Mouse (Mus musculus) layer of hippocampus, postnatal 25 days (tissue): ENCODE measurements around the gene Mrps12. TPM values are rescaled to one million over a fixed set of nuclear protein-coding genes. Genes with fewer than 3 reads are reported as not detected.
"Not testable (repeated sequence)": the region's sequence is repeated elsewhere in the genome, so short reads cannot be mapped to it uniquely, and the experiment has no call there.

Experiments
- DNase-seq, 2 experiments: peaks; one replicate each; pipeline ENCODE4 v3.0.0; 2022; ENCODE audit warnings: mixed read lengths in 2 of 2, low spot score in 1 of 2; ENCODE audit errors: extremely low spot score in 1 of 2
- total RNA-seq, 2 experiments: library from RNA; stranded (reverse); gene quantifications; 2 replicates each; pipeline ENCODE4 v1.2.3; 2021

Gene Mrps12
- total RNA-seq, 2 experiments from 2014 or later = 62.4 to 70.0 TPM

DNA sequence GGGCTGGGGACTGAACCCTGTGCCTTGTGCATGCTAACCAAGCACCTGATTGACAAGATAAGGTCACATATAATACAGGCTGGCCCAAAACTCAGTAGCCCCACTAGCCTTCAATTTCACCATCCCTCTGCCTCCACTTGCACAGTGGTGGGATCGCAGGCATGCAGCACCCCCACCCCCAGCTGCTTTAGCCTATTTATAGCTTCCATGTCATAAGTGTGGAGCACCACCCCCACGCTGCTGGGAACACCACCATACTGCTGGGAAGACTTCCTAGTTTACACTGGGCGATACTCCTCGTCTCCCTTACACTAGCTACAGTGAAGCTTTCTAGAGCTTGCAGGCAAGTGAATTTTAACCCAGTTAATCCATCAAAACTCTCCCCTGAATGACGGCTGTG is 27.0 kb downstream of the Mrps12 start:
- no peak for DNase-seq

DNA sequence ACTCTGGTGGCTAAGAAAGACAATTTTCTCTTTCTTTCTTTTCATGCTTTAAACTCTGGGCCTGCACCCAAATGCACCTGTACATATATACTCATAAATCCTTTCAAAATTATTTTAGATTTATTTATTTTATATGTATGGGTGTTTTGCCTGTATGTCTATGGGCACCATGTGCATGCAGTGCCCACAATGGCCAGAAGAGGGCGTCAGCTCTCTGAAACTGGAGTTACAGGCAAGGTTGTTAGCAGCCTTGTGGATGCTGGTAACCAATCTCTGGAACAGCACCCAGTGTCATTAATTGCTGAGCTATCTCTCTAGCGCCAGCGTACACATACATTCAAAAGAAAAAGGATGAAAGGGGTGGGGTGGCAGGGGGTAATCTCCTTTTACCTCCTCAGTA is 30.7 kb downstream of the Mrps12 start:
- DNase-seq = no peak

DNA sequence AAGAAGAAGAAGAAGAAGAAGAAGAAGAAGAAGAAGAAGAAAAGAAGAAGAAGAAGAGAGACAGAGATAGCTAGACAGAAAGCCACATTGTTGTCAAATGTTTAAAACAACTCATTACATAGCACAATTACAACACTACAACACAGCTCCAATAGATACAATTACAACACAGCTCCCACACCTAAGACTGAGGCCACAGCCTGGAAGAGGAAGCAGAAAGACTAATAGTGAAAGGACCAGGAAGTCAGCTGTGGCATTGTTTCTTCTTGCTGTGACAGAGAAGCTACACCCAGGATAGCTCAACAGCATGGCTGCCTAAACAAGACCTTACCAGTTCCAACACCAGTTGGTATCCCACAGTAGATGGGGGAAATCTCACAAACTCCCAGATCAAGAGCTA is 32.2 kb downstream of the Mrps12 start:
- no peak for DNase-seq

DNA sequence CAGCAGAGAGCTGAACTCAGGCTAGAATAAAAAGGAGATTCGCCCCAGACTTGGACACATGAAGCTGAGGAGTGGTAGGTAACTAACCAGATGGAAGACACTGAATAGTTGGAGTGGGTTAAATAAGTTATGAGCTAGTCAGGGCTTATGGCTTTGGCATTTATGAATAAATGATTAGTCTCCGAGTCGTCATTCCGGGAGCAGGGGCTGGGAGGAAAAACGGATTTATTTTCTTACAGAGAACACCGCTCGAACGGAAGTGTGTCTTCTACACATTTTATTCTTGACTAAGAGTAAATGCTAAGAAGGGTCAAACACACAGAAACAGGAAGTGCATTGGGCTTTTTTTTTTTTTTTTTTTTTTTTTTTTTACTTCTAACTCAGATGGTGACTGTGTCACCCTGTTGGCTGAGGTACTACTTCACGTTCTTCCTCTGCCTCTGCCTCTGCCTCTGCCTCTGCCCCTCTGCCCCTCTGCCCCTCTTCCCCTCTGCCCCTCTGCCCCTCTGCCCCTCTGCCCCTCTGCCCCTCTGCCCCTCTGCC is 38.9 kb downstream of the Mrps12 start:
- no peak for DNase-seq

DNA sequence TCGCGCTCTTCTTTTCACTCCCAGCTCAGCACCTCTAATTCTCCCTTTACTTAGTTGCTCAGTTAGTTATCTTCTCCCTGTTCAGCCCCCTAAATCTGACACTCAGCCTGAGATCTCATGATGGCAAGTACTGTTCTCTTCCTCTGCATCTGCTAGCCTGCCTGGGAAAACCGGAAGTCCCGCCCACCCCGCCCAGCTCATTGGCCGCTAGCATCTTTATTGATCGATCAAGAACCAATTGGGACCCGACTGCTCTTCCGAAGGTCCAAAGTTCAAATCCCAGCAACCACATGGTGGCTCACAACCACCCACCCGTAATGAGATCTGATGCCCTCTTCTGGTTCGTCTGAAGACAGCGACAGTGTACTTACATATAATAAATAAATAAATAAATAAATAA is 40.3 kb downstream of the Mrps12 start:
- not testable (repeated sequence) for DNase-seq

DNA sequence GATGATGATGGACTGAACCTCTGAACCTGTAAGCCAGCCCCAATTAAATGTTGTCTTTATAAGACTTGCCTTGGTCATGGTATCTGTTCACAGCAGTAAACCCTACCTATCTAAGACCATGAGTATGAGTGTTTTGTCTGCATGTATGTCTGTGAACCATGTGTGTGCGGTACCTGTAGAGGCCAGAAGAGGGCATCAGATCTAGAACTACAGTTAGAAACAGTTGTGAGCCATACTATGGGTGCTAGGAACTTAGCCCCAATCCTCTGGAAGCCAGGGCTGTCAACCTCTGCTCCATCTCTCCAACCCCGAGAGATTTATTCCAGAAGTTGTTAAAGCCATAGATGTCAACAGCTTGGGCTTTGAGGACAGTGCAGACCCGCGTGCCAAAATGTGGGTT is 41.4 kb downstream of the Mrps12 start:
- DNase-seq = no peak

DNA sequence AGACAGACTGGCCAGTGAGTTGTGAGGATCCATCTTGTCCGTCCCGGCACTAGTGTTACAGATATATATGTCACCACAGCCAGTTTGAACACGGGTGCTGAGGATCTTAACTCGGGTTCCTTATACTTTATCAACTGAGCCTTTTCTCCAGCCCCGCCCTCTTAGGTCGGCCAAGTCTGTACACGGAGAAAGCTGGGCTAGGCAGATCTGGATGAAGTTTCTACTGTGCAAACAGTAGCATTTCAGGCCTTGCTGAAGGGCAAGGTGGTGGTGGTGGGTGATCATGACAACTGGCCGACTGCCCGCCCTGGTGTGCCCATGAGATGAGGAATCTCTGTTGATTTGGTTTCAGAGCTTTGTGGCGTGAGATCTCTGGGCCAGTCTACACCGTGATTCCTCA is 44.3 kb downstream of the Mrps12 start:
- DNase-seq = no peak

DNA sequence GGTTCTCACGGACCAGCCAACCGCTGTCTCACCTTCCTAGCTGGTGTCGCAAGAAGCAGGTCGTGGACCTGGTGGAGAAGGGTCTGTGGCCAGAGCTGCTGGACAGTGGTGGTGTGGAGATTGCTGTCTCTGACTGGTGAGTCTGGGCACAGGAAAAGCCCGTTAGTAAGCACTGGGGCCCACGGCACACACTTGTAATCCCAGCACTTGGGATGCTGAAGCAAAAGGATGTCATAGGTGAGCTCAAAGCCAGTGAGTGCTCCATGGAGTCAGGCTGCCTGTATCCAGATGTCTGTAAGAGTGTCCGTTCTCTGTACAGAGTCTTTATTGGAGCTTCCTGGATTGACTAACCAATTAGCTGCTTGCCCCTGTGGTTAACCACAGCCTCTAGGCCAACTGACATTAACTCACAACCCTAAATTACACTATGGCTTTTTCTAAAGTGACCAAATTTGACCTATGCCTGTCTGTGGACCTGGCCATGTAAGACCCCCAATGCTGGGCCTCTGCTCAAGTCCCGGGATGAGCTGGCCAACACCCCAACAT is 46.6 kb downstream of the Mrps12 start:
- no peak for DNase-seq

DNA sequence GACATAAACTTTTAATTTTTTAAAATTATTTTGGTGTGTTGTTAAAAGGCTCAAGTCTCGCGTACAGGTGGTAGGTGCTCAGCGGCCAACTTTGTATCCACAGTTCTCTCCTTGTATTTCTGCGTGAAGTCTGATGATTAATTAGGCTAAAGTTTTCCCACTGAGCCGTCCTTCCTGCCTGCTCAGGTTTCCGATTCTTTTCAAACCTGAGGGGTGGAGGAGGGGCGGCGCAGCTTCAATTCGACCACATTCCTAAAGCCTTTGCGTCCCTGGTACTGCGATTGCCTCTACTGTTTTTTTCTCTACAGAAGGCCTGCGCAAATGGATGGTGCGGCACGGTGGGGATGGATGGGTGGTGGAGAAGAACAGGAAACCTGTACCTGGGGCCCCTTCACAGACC is 47.2 kb downstream of the Mrps12 start:
- DNase-seq = no peak

DNA sequence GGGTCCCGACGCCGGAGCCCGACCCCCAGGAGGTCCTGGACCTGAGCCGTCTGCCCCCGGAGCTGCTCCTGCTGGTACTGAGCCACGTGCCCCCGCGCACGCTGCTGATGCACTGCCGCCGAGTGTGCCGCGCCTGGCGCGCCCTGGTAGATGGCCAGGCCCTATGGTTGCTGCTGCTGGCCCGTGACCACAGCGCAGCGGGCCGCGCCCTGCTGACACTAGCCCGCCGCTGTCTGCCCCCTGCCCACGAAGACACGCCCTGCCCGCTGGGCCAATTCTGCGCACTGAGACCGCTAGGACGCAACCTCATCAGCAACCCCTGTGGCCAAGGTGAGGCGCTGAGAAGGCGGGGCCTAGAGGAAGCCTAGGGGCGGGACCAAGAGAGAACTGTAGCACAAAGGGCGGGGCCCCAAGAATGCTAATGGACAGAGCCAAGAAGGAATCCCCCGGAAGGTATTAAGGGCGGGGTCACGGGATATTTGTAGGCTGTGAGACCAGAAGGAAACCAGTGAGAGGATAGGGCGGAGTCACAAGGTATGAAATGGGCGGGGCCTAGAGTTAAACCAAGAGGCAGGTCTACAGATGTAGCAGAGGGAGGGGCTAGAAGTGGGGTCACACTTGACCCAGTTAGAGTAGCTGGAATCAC is 48.2 kb downstream of the Mrps12 start:
- peak; percentile 34 to 56 for DNase-seq

DNA sequence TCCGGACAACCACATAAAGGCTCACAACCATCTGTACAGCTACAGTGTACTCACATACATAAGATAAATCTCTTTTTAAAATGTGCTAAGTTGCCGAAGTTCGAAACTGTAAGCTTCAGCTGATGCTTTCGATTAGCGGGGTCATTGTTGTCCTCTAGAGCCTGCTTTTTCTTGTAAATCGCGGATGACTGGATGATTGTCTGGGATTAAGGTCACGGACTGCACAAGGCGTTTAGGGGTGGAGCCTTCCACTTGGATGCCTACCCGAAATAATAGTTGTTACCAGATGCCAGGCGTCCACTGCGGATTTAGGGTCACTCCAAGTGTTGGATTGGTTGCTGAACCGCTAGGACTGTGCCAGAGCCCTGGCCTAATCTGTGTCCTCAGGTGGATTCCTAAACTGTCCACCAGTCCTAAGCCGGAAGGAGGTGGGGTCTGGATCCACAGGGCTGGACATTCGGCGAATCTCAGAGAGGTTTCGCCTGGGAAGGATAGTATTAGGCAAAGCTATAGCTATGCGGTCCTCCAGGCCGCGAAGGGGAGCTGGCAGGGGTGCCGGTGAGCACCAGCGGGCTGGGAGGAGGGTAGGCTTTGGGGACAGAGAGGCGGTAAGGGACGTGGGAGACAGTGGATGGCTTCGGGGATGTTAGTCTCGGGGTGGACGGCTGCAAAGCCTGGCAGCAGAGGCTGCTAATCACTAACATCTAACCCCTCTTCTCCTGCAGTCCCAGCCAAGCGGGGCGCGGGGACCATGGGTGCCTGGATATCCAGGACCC is 48.9 kb downstream of the Mrps12 start, which contains the start of gene Fbxo27:
Fbxo27 (plus strand) TSS at position 305 of the 776 bp plus-strand sequence.
- peak in 1 of 2 experiments; percentile 43 for DNase-seq

DNA sequence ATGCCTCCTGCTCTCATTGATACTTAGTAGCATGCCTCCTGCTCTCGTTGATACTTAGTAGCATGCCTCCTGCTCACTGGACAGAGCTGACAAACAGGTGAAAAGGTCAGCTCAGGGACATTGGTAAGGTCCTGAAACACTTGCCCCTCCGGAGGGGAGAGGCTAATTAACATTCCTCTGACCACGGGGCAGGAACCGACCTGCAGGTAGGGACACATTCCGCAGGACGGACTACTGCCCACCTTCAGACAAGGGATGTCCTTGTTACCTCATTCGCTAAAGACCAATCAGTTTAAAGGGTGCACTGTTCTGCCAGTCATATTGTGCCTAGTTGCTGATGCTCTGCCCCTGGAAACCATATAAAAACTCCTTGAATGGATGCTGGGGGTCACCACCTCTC is 50.5 kb downstream of the Mrps12 start:
- no peak for DNase-seq

Other genes with a start within 250 kb of the Mrps12 start
- not detected for gene Ifnl2, start 231.4 kb downstream of the Mrps12 start, total RNA-seq
- not detected for gene Ifnl3, start 219.0 kb downstream of the Mrps12 start, total RNA-seq
- not detected for gene Sycn, start 200.9 kb downstream of the Mrps12 start, total RNA-seq
- under 1 TPM; 0.40 to 0.57 TPM for gene Nccrp1, start 194.6 kb downstream of the Mrps12 start, total RNA-seq
- gene Samd4b, start 143.7 kb downstream of the Mrps12 start, total RNA-seq = 10 to 100 TPM; 70.1 to 71.0 TPM
- gene Pak4, start 143.6 kb downstream of the Mrps12 start, total RNA-seq = 10 to 100 TPM; 13.4 to 14.8 TPM
- 1 to 10 TPM; 1.6 to 2.0 TPM for gene Acp7, start 110.5 kb downstream of the Mrps12 start, total RNA-seq
- gene Fbxo27, start 49.0 kb downstream of the Mrps12 start, total RNA-seq = 10 to 100 TPM; 17.9 to 21.6 TPM
- gene Fbxo17, start 25.0 kb downstream of the Mrps12 start, total RNA-seq = 1 to 10 TPM; 1.1 to 2.2 TPM
- 10 to 100 TPM; 12.4 to 15.6 TPM for gene Sars2, start 172 bp upstream of the Mrps12 start, total RNA-seq
- under 1 TPM; 0.42 to 0.47 TPM for gene Ccer2, start 14.4 kb upstream of the Mrps12 start, total RNA-seq
- gene Sirt2, start 24.9 kb upstream of the Mrps12 start, total RNA-seq = 100 to 1,000 TPM; 218 to 227 TPM
- 10 to 100 TPM; 32.1 to 33.5 TPM for gene Nfkbib, start 25.7 kb upstream of the Mrps12 start, total RNA-seq
- gene Rinl, start 47.1 kb upstream of the Mrps12 start, total RNA-seq = 1 to 10 TPM; 2.6 to 3.0 TPM
- 100 to 1,000 TPM; 380 to 402 TPM for gene Hnrnpl, start 66.7 kb upstream of the Mrps12 start, total RNA-seq
- gene Ech1, start 83.4 kb upstream of the Mrps12 start, total RNA-seq = 10 to 100 TPM; 59.7 to 66.7 TPM
- 1 to 10 TPM; 1.3 to 4.0 TPM for gene Lgals4, start 92.0 kb upstream of the Mrps12 start, total RNA-seq
- gene Lgals7, start 122.0 kb upstream of the Mrps12 start, total RNA-seq = not detected
- under 1 TPM; 0.26 to 0.69 TPM for gene Capn12, start 139.6 kb upstream of the Mrps12 start, total RNA-seq
- gene Actn4, start 220.5 kb upstream of the Mrps12 start, total RNA-seq = 100 to 1,000 TPM; 124 to 129 TPM
- 100 to 1,000 TPM; 179 to 185 TPM for gene Eif3k, start 240.0 kb upstream of the Mrps12 start, total RNA-seq
- 1 to 10 TPM; 2.1 to 2.4 TPM for gene Map4k1, start 240.2 kb upstream of the Mrps12 start, total RNA-seq